Mouse (Mus musculus): ENCODE results near the gene Pacsin2. TPM values are rescaled to one million over a fixed set of nuclear protein-coding genes. Genes with fewer than 3 reads are reported as not detected.

Pacsin2 gene
- polyA plus RNA-seq, 1 experiment = 94.9 TPM

DNA sequence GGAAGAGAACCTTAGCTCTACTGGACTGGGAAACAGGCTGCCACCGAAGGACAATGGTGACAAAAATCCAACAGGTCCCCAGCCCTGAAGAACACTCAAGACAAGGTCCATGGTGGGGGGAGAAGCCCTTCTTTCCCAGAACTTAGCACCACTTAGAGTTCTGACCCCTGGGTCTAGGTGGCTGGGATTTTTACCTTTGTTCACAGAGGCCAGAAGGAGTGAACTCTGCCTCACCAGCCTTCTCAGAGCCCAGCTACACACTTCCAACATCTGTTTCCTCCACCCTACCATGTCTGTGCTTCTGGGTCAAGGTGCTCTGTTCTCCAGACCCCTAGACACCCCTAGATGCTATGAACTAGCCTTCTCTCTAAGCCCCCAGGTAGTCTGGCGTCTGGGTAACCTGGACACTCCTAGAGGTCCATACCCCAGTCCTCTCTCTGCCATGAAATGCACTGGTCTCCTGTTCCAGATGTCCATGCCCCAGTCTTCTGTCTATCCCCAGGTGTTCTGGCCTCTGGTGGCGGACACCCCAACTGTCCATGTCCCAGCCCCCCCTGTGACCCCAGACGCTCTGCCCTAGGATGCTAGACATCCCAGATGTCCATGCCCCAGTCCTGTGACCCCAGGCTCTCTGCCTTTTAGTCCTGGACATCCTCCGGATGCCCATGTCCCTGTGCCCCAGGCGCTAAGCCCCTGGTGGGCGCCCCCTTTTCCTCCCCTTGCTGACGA is 115.0 kb downstream of the Pacsin2 start:
- Histone ChIP-seq H3K27me3 (ENCODE audit: control insufficient read depth, insufficient read depth, low read length) (no peaks in the 10 kb centered on the region), H3K4me1 (ENCODE audit: control insufficient read depth, insufficient read depth, low read length) (peaks cover 10% of the 10 kb centered on the region), H3K4me3 (replicated peaks; ENCODE audit: insufficient read depth, low read depth, low read length) (peak overlapping the region; percentile 73), H3K27ac (ENCODE audit: insufficient read depth, low read length) (peak overlapping the region; percentile 51; the same call in 1 of the 2 replicates)
- WGBS = 15% methylated on average over 8 of the region's 8 CpGs
- DNase-seq = no peak
- no peak for TF ChIP-seq POLR2A (IDR thresholded peaks at IDR 0.05; ENCODE audit: borderline replicate concordance, insufficient read depth, low read length)
- TF ChIP-seq CTCF (IDR thresholded peaks at IDR 0.05; ENCODE audit: borderline replicate concordance, insufficient read depth, low read depth, low read length) = no peak

DNA sequence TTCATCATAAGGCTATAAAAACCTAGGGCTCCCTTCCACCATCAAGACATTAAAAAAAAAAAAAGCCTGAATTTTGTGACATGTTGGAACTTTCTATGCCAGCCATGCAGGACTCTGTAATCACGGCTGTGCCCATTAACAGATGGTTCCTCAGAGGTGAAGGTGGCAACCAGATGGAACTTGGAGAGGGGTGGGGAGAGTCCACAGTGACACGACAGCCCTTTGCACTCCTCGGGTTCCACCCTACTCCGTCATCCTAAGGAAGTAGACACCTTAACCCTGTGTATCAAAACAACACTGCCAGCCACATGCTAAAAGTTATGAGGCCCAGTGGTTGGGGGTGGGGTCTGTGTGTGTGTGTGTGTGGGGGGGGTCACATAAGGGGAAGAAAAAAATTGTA is 115.7 kb downstream of the Pacsin2 start:
- H3K4me1 ChIP-seq (ENCODE audit: control insufficient read depth, insufficient read depth, low read length) = peaks cover 10% of the 10 kb centered on the region
- no peak overlapping the region for H3K4me3 ChIP-seq (replicated peaks; ENCODE audit: insufficient read depth, low read depth, low read length)
- 12% methylated on average over 4 of the region's 4 CpGs for WGBS
- H3K27ac ChIP-seq (ENCODE audit: insufficient read depth, low read length) = no peak overlapping the region
- H3K27me3 ChIP-seq (ENCODE audit: control insufficient read depth, insufficient read depth, low read length) = no peaks in the 10 kb centered on the region
- TF ChIP-seq CTCF (IDR thresholded peaks at IDR 0.05; ENCODE audit: borderline replicate concordance, insufficient read depth, low read depth, low read length) (no peak), POLR2A (IDR thresholded peaks at IDR 0.05; ENCODE audit: borderline replicate concordance, insufficient read depth, low read length) (no peak)
- peak; percentile 38 to 58 for DNase-seq

DNA sequence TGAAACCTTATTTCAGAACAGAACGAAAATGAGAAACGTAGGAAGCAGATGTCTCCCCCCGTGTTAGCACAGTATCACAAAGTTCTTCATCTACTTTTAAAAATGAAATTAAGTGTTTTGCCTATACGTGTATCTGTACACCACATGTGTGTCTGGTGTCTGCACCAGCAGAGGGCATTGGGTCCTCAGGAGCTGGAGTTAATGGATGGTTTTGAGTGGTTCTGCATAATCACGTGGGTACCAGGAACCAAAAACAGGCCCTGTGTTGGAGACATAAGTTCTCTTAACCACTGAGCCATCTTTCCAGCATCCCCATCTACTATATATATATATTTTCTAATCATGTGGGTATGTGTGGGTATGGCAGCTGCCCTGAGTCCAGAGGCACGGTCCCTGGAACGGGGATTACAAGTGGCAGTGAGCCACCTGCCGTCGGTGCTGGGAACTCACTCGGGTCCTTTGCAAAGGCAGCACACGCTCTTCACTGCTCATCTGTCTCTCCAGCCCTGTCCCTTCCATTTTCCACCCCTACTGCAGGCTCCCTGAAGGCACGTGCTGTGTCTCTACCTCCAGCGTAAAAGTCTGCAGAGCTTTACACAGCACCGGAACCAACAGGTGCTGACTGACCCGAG is 118.4 kb downstream of the Pacsin2 start:
- Histone ChIP-seq H3K4me1 (ENCODE audit: control insufficient read depth, insufficient read depth, low read length) (peaks cover 10% of the 10 kb centered on the region), H3K27ac (ENCODE audit: insufficient read depth, low read length) (no peak overlapping the region), H3K27me3 (ENCODE audit: control insufficient read depth, insufficient read depth, low read length) (no peaks in the 10 kb centered on the region), H3K4me3 (replicated peaks; ENCODE audit: insufficient read depth, low read depth, low read length) (no peak overlapping the region)
- no peak for DNase-seq
- 93% methylated on average over 15 of the region's 15 CpGs for WGBS
- TF ChIP-seq CTCF (IDR thresholded peaks at IDR 0.05; ENCODE audit: borderline replicate concordance, insufficient read depth, low read depth, low read length) (no peak), POLR2A (IDR thresholded peaks at IDR 0.05; ENCODE audit: borderline replicate concordance, insufficient read depth, low read length) (no peak)

DNA sequence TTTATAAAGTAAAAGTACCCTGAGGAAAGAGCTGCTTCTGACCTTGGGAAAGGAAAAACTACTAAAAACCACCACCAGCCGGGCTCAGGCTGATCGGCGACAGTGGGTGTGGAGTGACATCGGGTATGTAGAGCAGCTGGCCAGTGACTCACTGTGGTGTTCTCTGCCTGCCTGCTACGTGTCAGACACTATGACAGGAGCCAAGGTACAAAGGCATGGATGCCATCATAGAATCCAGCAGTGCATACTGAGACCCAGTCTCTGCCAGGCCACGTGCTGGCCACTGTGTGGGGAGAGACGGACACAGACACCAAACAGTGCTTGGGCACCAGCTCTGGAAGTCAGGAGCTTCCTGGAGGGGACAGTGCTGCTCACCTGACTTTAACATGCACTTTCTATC is 119.5 kb downstream of the Pacsin2 start:
- peaks cover 10% of the 10 kb centered on the region for H3K4me1 ChIP-seq (ENCODE audit: control insufficient read depth, insufficient read depth, low read length)
- WGBS = 45% methylated on average over 7 of the region's 7 CpGs
- DNase-seq = no peak
- no peak overlapping the region for H3K27ac ChIP-seq (ENCODE audit: insufficient read depth, low read length)
- TF ChIP-seq POLR2A (IDR thresholded peaks at IDR 0.05; ENCODE audit: borderline replicate concordance, insufficient read depth, low read length) (no peak), CTCF (IDR thresholded peaks at IDR 0.05; ENCODE audit: borderline replicate concordance, insufficient read depth, low read depth, low read length) (no peak)
- no peaks in the 10 kb centered on the region for H3K27me3 ChIP-seq (ENCODE audit: control insufficient read depth, insufficient read depth, low read length)
- H3K4me3 ChIP-seq (replicated peaks; ENCODE audit: insufficient read depth, low read depth, low read length) = no peak overlapping the region

DNA sequence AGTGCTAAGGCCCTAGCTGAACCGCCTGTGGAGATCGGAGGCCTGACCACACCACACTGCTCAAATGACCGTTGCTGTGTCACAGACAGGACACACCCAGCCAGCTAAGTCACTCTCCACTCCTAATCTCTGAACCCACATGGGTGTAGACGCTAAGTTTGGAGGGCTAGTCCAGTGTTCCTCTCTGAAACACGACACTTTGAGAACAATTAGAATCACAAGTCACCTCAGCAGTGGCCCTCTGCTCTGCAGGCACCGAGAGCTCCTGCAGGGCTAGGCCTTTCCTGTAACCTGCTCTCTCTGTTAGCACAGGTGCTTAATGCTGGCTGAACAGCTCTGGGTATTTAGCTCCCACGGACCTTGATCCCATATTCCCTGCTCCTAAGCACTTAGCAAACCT is 120.2 kb downstream of the Pacsin2 start:
- no peak for TF ChIP-seq CTCF (IDR thresholded peaks at IDR 0.05; ENCODE audit: borderline replicate concordance, insufficient read depth, low read depth, low read length)
- Histone ChIP-seq H3K27me3 (ENCODE audit: control insufficient read depth, insufficient read depth, low read length) (no peaks in the 10 kb centered on the region), H3K4me1 (ENCODE audit: control insufficient read depth, insufficient read depth, low read length) (peaks cover 5% of the 10 kb centered on the region), H3K27ac (ENCODE audit: insufficient read depth, low read length) (no peak overlapping the region), H3K4me3 (replicated peaks; ENCODE audit: insufficient read depth, low read depth, low read length) (no peak overlapping the region)
- no peak for DNase-seq
- WGBS = 59% methylated on average over 7 of the region's 7 CpGs

DNA sequence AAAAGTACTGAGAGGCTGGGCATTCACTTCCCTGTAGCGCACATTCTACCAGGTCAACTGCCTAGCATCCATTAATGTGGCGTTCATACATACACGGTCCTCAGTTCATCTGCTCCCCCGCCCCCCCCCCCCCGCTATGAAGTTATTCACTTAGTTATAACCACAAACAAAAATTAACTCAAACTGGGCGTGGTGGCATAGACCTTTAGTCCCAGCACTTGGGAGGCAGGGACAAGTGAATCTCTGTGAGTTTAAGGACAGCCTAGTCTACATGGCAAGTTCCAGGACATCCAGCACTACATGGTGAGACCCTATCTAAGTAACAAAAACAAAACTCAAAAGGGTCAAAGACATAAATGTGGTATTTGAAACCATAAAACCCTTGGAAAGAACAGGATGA is 125.5 kb downstream of the Pacsin2 start:
- no peak for TF ChIP-seq CTCF (IDR thresholded peaks at IDR 0.05; ENCODE audit: borderline replicate concordance, insufficient read depth, low read depth, low read length)
- TF ChIP-seq POLR2A (IDR thresholded peaks at IDR 0.05; ENCODE audit: borderline replicate concordance, insufficient read depth, low read length) = no peak
- 83% methylated on average over 6 of the region's 6 CpGs for WGBS
- no peaks in the 10 kb centered on the region for H3K4me1 ChIP-seq (ENCODE audit: control insufficient read depth, insufficient read depth, low read length)
- no peak for DNase-seq
- no peak overlapping the region for H3K4me3 ChIP-seq (replicated peaks; ENCODE audit: insufficient read depth, low read depth, low read length)
- no peaks in the 10 kb centered on the region for H3K27me3 ChIP-seq (ENCODE audit: control insufficient read depth, insufficient read depth, low read length)
- no peak overlapping the region for H3K27ac ChIP-seq (ENCODE audit: insufficient read depth, low read length)

DNA sequence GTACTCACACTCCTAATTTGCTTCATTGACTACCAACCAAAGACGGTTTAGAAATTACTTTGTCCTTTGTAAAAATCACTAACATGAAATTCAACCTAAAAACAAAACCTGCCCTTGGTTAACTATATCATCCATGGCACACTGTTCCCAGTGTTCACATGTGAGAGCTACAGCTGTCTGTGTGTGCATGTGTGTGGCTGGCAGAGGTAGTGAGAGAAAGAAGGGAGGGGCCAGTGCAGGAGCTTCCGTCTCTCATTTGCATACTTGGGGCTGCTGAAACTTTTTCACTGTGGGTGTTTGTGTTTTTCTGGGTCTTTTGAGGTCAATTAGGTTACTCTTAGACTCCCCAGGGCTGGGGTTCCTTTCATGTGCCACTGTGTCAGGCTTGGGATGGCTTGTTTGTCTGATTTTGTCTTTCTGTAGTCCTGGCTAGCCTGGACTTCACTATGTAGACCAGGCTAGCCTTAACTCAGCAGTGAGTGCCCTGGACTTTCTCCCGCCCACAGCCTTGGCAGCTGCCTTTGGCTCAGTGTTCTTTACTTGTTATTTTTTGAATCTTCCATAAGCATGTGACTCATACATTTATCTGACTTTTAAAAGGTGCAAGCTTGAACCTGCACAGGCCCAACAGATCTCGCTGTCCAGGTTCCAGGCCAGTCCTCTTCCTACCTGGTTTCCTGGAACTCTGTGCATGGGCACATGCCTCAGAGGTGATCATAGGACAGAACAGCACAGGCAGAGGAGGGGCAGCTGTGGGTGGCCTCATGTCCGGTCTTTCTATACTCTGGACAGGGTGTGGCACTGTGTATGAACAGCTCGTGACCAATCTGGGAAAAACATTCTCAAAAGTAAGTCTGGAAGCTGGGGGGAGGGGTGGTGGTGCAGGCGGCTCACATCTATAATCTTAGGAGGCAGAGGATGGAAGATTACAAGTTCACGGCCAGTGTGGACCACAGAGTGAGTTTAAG is 126.2 kb downstream of the Pacsin2 start:
- H3K27me3 ChIP-seq (ENCODE audit: control insufficient read depth, insufficient read depth, low read length) = no peaks in the 10 kb centered on the region

More for the DNA sequence above, 126.2 kb downstream of the Pacsin2 start:
- WGBS = 92% methylated on average over 8 of the region's 8 CpGs
- Histone ChIP-seq H3K4me3 (replicated peaks; ENCODE audit: insufficient read depth, low read depth, low read length) (no peak overlapping the region), H3K27ac (ENCODE audit: insufficient read depth, low read length) (no peak overlapping the region), H3K4me1 (ENCODE audit: control insufficient read depth, insufficient read depth, low read length) (no peaks in the 10 kb centered on the region)
- no peak for TF ChIP-seq CTCF (IDR thresholded peaks at IDR 0.05; ENCODE audit: borderline replicate concordance, insufficient read depth, low read depth, low read length)
- no peak for TF ChIP-seq POLR2A (IDR thresholded peaks at IDR 0.05; ENCODE audit: borderline replicate concordance, insufficient read depth, low read length)
- no peak for DNase-seq

All from cerebellum, adult 2 months (tissue).